ENCODE assay signal across 25 mouse cellular contexts in the genomic region with DNA sequence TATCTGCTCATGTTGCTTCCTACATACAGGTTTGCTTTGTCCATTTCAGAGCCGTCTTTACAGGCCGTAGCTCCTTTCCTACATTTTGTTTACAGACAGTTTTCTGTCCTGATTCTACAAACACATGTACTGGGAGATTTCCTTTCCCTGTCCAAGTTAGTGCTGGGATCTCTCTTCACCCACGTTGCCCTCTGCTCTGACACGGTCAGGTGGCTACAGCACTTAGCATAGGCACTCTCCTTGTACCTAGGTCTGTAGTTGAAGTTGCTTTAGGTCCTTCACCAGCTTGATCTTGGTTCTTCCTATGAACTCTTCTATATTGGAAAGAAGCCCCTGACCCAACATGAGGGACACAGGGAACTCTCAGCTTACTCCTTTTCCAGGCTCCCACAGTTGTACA.
"Had no signal": no experiment of that assay in that cellular context is flagged by ENCODE, and none has a peak within 500 bp of the region (broad histone marks: within the 10 kb centered on the region; RNA-seq: fewer than 3 reads in every experiment).

No protein-coding gene starts in this region.

- DNase-seq: gastrocnemius, adult 2 months; gastrocnemius, postnatal 10 days; gastrocnemius, postnatal 25 days; heart, adult 18-20 months; heart, postnatal 10 days; heart, postnatal 4 days; kidney, adult 8-10 months; kidney, postnatal 4 days; liver, embryonic 13.5 days had no signal

- H3K9ac ChIP-seq: heart, embryonic 12.5 days; hindbrain, embryonic 12.5 days; hindbrain, embryonic 14.5 days; intestine, embryonic 15.5 days; limb, embryonic 12.5 days; liver, embryonic 13.5 days; liver, embryonic 15.5 days had no signal

- H3K9me3 ChIP-seq: heart, embryonic 10.5 days; heart, embryonic 12.5 days; hindbrain, embryonic 10.5 days; hindbrain, embryonic 12.5 days; intestine, embryonic 15.5 days; limb, embryonic 10.5 days; limb, embryonic 12.5 days; liver, embryonic 13.5 days; liver, embryonic 15.5 days had no signal

- H3K4me1 ChIP-seq: heart, embryonic 10.5 days; heart, embryonic 12.5 days; hindbrain, embryonic 10.5 days; hindbrain, embryonic 12.5 days; limb, embryonic 10.5 days; limb, embryonic 12.5 days; liver, embryonic 13.5 days had no signal

- H3K36me3 ChIP-seq: intestine, embryonic 15.5 days had no signal

- H3K4me3 ChIP-seq: gastrocnemius, adult 2 months; heart, embryonic 10.5 days; heart, embryonic 12.5 days; hindbrain, embryonic 10.5 days; hindbrain, embryonic 12.5 days; intestine, embryonic 15.5 days; layer of hippocampus, adult 2 months; left cerebral cortex, adult 2 months; limb, embryonic 10.5 days; limb, embryonic 12.5 days; liver, embryonic 13.5 days; liver, embryonic 15.5 days had no signal

- H3K27ac ChIP-seq: gastrocnemius, adult 2 months; heart, embryonic 10.5 days; hindbrain, embryonic 10.5 days; hindbrain, embryonic 12.5 days; hindbrain, embryonic 14.5 days; intestine, embryonic 15.5 days; kidney, postnatal 0 days; layer of hippocampus, adult 2 months; left cerebral cortex, adult 2 months; limb, embryonic 10.5 days; limb, embryonic 12.5 days; liver, embryonic 13.5 days; liver, embryonic 15.5 days had no signal

- H3K27me3 ChIP-seq: heart, embryonic 12.5 days; hindbrain, embryonic 12.5 days; intestine, embryonic 15.5 days; limb, embryonic 12.5 days; liver, embryonic 13.5 days; liver, embryonic 15.5 days had no signal

- H3K4me2 ChIP-seq: heart, embryonic 12.5 days; hindbrain, embryonic 12.5 days; hindbrain, embryonic 14.5 days; intestine, embryonic 15.5 days; limb, embryonic 12.5 days; liver, embryonic 11.5 days; liver, embryonic 13.5 days; liver, embryonic 15.5 days had no signal

- ATAC-seq: hindbrain, embryonic 16.5 days; inflammation-experienced regulatory T-cells, adult 6 months; intestine, embryonic 15.5 days; intestine, postnatal 0 days had no signal
